In the genomic region with DNA sequence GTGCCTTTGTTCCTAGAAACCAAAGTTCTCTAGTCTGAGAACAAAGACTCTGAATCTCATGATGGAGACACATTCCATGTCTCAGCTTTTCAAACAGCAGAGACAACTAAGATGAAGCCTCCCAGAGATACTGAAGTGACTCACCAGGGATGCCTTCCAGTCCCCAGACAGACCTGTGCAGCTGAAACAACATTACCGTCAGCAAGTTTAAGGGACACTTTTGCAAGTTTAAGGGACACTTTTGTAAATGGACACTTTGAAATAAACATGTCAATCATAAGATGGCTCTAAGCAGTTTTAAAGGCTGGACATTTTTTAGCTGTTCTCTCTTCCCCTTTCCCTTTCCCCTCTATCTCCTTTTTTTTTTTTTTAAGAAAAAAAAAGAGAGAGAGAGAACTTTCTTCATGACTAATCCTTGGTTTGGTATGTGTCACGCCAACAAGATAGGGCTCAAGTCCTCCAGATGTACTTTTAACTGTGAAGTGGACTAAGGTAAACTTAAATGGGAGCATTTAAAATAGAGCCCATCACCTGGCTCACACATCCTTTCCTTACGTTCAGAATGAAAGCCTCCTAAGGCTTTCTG, we compare ENCODE assay signal across 13 mouse cellular contexts. TPM values are rescaled to one million over a fixed set of nuclear protein-coding genes. Genes with fewer than 3 reads are reported as not detected.
DNase-seq lines count a peak whose midpoint lies in the region; ATAC-seq and TF ChIP-seq lines count a peak whose summit lies in the region.
"Had no signal": no experiment of that assay in that cellular context is flagged by ENCODE, and none has a peak within 500 bp of the region (broad histone marks: within the 10 kb centered on the region; RNA-seq: fewer than 3 reads in every experiment).

No protein-coding gene starts in this region.

- no peak overlapping the region for H3K9ac ChIP-seq in intestine, embryonic 14.5 days (ENCODE audit: low read length)
- no peak overlapping the region for H3K9ac ChIP-seq in intestine, embryonic 15.5 days
- H3K9ac ChIP-seq in lung, postnatal 0 days (replicated peaks; ENCODE audit: low read depth) = 0 out of 2 replicates have a peak overlapping the region, but pooled peaks have one; percentile 6
- H3K9ac ChIP-seq: embryonic facial prominence, embryonic 15.5 days; limb, embryonic 13.5 days had no signal

- H3K9me3 ChIP-seq in intestine, embryonic 14.5 days (ENCODE audit: control insufficient read depth, low read length) = no peaks in the 10 kb centered on the region
- H3K9me3 ChIP-seq in intestine, embryonic 15.5 days = no peaks in the 10 kb centered on the region
- no peaks in the 10 kb centered on the region for H3K9me3 ChIP-seq in lung, postnatal 0 days (ENCODE audit: low read length)
- H3K9me3 ChIP-seq: embryonic facial prominence, embryonic 15.5 days; limb, embryonic 13.5 days had no signal

- no peak for ATAC-seq in intestine, embryonic 14.5 days (replicated peaks; ENCODE audit: low FRiP score, low TSS enrichment, low read depth)
- ATAC-seq in intestine, embryonic 15.5 days = no peak
- no peak for ATAC-seq in lung, postnatal 0 days
- ATAC-seq: forebrain, embryonic 16.5 days had no signal

- TF ChIP-seq EP300 in lung, postnatal 0 days (IDR thresholded peaks at IDR 0.05) = no peak

- H3K4me1 ChIP-seq in intestine, embryonic 14.5 days (replicated peaks; ENCODE audit: control insufficient read depth, insufficient read depth, low read length) = no peaks in the 10 kb centered on the region
- H3K4me1 ChIP-seq in intestine, embryonic 15.5 days (replicated peaks) = no peaks in the 10 kb centered on the region
- peaks cover 8% of the 10 kb centered on the region; the same call in 1 of the 2 replicates for H3K4me1 ChIP-seq in lung, postnatal 0 days (ENCODE audit: insufficient read depth, low read depth, low read length)
- peaks cover 44% of the 10 kb centered on the region for H3K4me1 ChIP-seq in bone marrow macrophage, adult 2 months (ENCODE audit: control insufficient read depth, insufficient read depth, low read length)
- H3K4me1 ChIP-seq: embryonic facial prominence, embryonic 15.5 days; limb, embryonic 13.5 days had no signal

- 0 out of 2 replicates have a peak overlapping the region, but pooled peaks have one; percentile 10 for H3K4me3 ChIP-seq in intestine, embryonic 14.5 days (ENCODE audit: low read depth, low read length)
- no peak overlapping the region for H3K4me3 ChIP-seq in intestine, embryonic 15.5 days (replicated peaks)
- peak overlapping the region; percentile 43 for H3K4me3 ChIP-seq in lung, postnatal 0 days (ENCODE audit: low read depth, low read length)
- H3K4me3 ChIP-seq in bone marrow macrophage, adult 2 months (ENCODE audit: insufficient read depth, low read length) = peak overlapping the region; percentile 86
- peak overlapping the region; percentile 80 for H3K4me3 ChIP-seq in macrophage (ENCODE audit: inconsistent target)
- H3K4me3 ChIP-seq: embryonic facial prominence, embryonic 15.5 days; limb, embryonic 13.5 days had no signal

- DNase-seq in intestine, embryonic 14.5 days (ENCODE audit: low spot score) = no peak
- no peak for DNase-seq in lung, postnatal 0 days (ENCODE audit: low spot score)
- no peak for DNase-seq in lung, adult 18-20 months
- DNase-seq in ovary, adult 18-20 months (ENCODE audit: low spot score) = no peak
- DNase-seq: cerebellum, postnatal 10 days; retina, postnatal 1 day had no signal

- TF ChIP-seq CTCF in lung, postnatal 0 days (IDR thresholded peaks at IDR 0.05) = no peak
- TF ChIP-seq CTCF in bone marrow macrophage, adult 2 months (IDR thresholded peaks at IDR 0.05; ENCODE audit: low read depth, low read length) = no peak

- peaks cover 98% of the 10 kb centered on the region for H3K79me2 ChIP-seq in macrophage (ENCODE audit: inconsistent target)

- H3K27ac ChIP-seq in intestine, embryonic 14.5 days (ENCODE audit: low read depth) = no peak overlapping the region
- H3K27ac ChIP-seq in intestine, embryonic 15.5 days = no peak overlapping the region
- H3K27ac ChIP-seq in lung, postnatal 0 days (ENCODE audit: low read length) = peak overlapping the region; percentile 93; the same call in 1 of the 2 replicates
- H3K27ac ChIP-seq in bone marrow macrophage, adult 2 months (ENCODE audit: insufficient read depth, low read depth, low read length) = peak overlapping the region; percentile 92
- peak overlapping the region; percentile 98 for H3K27ac ChIP-seq in macrophage
- H3K27ac ChIP-seq: embryonic facial prominence, embryonic 15.5 days; limb, embryonic 13.5 days had no signal

- no peaks in the 10 kb centered on the region for H3K36me3 ChIP-seq in intestine, embryonic 14.5 days (ENCODE audit: control insufficient read depth, insufficient read depth, low read length)
- no peaks in the 10 kb centered on the region for H3K36me3 ChIP-seq in intestine, embryonic 15.5 days
- H3K36me3 ChIP-seq in lung, postnatal 0 days (ENCODE audit: insufficient read depth, low read length) = no peaks in the 10 kb centered on the region
- peaks cover 14% of the 10 kb centered on the region; the same call in 1 of the 2 replicates for H3K36me3 ChIP-seq in macrophage (ENCODE audit: inconsistent target)
- H3K36me3 ChIP-seq: embryonic facial prominence, embryonic 15.5 days; limb, embryonic 13.5 days had no signal

- peak overlapping the region; percentile 28; the same call in 1 of the 2 replicates for H3K4me2 ChIP-seq in intestine, embryonic 14.5 days (ENCODE audit: low read length)
- no peak overlapping the region for H3K4me2 ChIP-seq in intestine, embryonic 15.5 days (replicated peaks)
- H3K4me2 ChIP-seq in lung, postnatal 0 days (replicated peaks; ENCODE audit: low read depth, low read length) = peak overlapping the region; percentile 47
- H3K4me2 ChIP-seq: embryonic facial prominence, embryonic 15.5 days; limb, embryonic 13.5 days; midbrain, embryonic 11.5 days had no signal

- no peaks in the 10 kb centered on the region for H3K27me3 ChIP-seq in intestine, embryonic 14.5 days (replicated peaks; ENCODE audit: control insufficient read depth, insufficient read depth, low read length)
- H3K27me3 ChIP-seq in intestine, embryonic 15.5 days (replicated peaks) = no peaks in the 10 kb centered on the region
- H3K27me3 ChIP-seq in lung, postnatal 0 days (replicated peaks; ENCODE audit: insufficient read depth, low read length) = no peaks in the 10 kb centered on the region
- H3K27me3 ChIP-seq: embryonic facial prominence, embryonic 15.5 days had no signal

- TF ChIP-seq POLR2A in bone marrow macrophage, adult 2 months (IDR thresholded peaks at IDR 0.05; ENCODE audit: borderline replicate concordance, low read depth, low read length) = no peak

- 53% methylated on average over 3 of the region's 3 CpGs for WGBS in intestine, embryonic 14.5 days
- WGBS in intestine, embryonic 15.5 days = 44% methylated on average over 3 of the region's 3 CpGs
- WGBS in lung, postnatal 0 days = 32% methylated on average over 3 of the region's 3 CpGs
- WGBS in macrophage (ENCODE audit: missing documents) = 11% methylated on average over 3 of the region's 3 CpGs

RNA-seq across cellular contexts. Expression of a gene that starts 3.6 kb away (rescaled TPM):
- 10.4 and 10.6 TPM in 2 replicates for polyA plus RNA-seq in intestine, embryonic 14.5 days (2014; fragmentation: Nextera tagmentation; extraction: Ambion mirVana)
- 9.5 and 10.3 TPM in 2 replicates for polyA plus RNA-seq in intestine, embryonic 15.5 days (2015; fragmentation: Nextera tagmentation; extraction: Ambion mirVana)
- 55.9 and 59.7 TPM in 2 replicates for polyA plus RNA-seq in lung, postnatal 0 days (2015; fragmentation: Nextera tagmentation; extraction: Ambion mirVana)
- polyA plus RNA-seq in bone marrow macrophage, adult 2 months (2012; ENCODE audit: insufficient read depth, insufficient read length, missing spikeins) = 338 and 370 TPM in 2 replicates
- total RNA-seq in macrophage (2018; cell fraction: chromatin; rRNA removed) = 100 to 1,000 TPM in 15 of 26 experiments, 10 to 100 TPM in 11; 16.5 to 157 (median 107) TPM
- 100 to 1,000 TPM; 154 to 389 (median 241) TPM for total RNA-seq in macrophage (2018; cell fraction: cytosol; rRNA removed)
- 100 to 1,000 TPM in 25 of 26 experiments, 10 to 100 TPM in 1; 88.6 to 676 (median 368) TPM for total RNA-seq in macrophage (2018; cell fraction: nucleus; rRNA removed)
- polyA plus RNA-seq in macrophage (2018) = 156 to 277 TPM (median 258 TPM) in 3 replicates

RNA-seq across cellular contexts. Expression of a gene that starts 31.8 kb away (rescaled TPM):
- polyA plus RNA-seq in intestine, embryonic 14.5 days (2014; fragmentation: Nextera tagmentation; extraction: Ambion mirVana) = 53.0 and 54.1 TPM in 2 replicates
- polyA plus RNA-seq in intestine, embryonic 15.5 days (2015; fragmentation: Nextera tagmentation; extraction: Ambion mirVana) = 46.1 and 47.0 TPM in 2 replicates
- 227 and 232 TPM in 2 replicates for polyA plus RNA-seq in lung, postnatal 0 days (2015; fragmentation: Nextera tagmentation; extraction: Ambion mirVana)
- 8.2 and 8.3 TPM in 2 replicates for polyA plus RNA-seq in bone marrow macrophage, adult 2 months (2012; ENCODE audit: insufficient read depth, insufficient read length, missing spikeins)
- total RNA-seq in macrophage (2018; cell fraction: chromatin; rRNA removed) = 10 to 100 TPM in 8 of 26 experiments, 1 to 10 TPM in 17, under 1 TPM in 1; 0.67 to 27.2 (median 6.1) TPM
- 10 to 100 TPM in 7 of 26 experiments, 1 to 10 TPM in 19; 1.1 to 16.1 (median 4.2) TPM for total RNA-seq in macrophage (2018; cell fraction: cytosol; rRNA removed)
- 10 to 100 TPM in 14 of 26 experiments, 1 to 10 TPM in 12; 3.6 to 35.6 (median 10.9) TPM for total RNA-seq in macrophage (2018; cell fraction: nucleus; rRNA removed)
- 3.9 to 10.3 TPM (median 4.0 TPM) in 3 replicates for polyA plus RNA-seq in macrophage (2018)

RNA-seq across cellular contexts. Expression of a gene that starts 44.6 kb away (rescaled TPM):
- 3.2 and 3.5 TPM in 2 replicates for polyA plus RNA-seq in intestine, embryonic 14.5 days (2014; fragmentation: Nextera tagmentation; extraction: Ambion mirVana)
- 2.2 and 2.4 TPM in 2 replicates for polyA plus RNA-seq in intestine, embryonic 15.5 days (2015; fragmentation: Nextera tagmentation; extraction: Ambion mirVana)
- 0.56 and 0.77 TPM in 2 replicates for polyA plus RNA-seq in lung, postnatal 0 days (2015; fragmentation: Nextera tagmentation; extraction: Ambion mirVana)
- polyA plus RNA-seq in bone marrow macrophage, adult 2 months (2012; ENCODE audit: insufficient read depth, insufficient read length, missing spikeins) = not detected in 2 replicates
- not detected for total RNA-seq in macrophage (2018; cell fraction: chromatin; rRNA removed)
- not detected for total RNA-seq in macrophage (2018; cell fraction: cytosol; rRNA removed)
- not detected for total RNA-seq in macrophage (2018; cell fraction: nucleus; rRNA removed)
- polyA plus RNA-seq in macrophage (2018) = not detected in 3 replicates

Comparison
In these comparisons a context has a peak if more than half of its experiments do, and no peak if none do; other contexts are left out.
1. H3K27ac ChIP-seq: peak in lung, postnatal 0 days (single experiment), bone marrow macrophage, adult 2 months (single experiment) and macrophage (single experiment); none in intestine, embryonic 14.5 days (single experiment) and intestine, embryonic 15.5 days (single experiment).